ENCODE assay signal across 8 mouse cellular contexts in the genomic region with DNA sequence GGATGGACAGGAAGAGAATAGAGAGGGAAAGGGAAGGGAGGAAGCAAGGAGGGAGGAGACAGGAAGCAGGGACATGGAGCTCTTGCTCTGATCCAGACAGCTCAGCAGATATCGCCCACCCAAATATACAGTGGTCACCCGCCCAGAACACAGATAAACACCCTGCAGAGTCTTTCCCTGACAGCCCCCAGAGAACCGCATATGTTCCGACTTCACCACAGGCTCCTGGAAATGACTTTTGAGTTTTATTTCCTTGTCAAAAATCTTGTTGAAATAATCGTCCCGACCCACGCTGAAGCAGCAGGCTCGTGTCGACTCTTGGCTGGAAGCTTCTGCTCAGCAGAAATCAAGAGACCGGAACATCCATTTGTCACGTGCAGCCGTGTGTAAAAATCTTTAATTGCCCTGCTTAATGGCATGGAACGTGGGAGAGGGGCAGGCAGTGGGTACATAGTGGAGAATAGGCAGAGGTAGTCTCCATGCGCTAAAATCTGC.
A peak's percentile ranks its signal among the peaks of the same experiment; 100 is the strongest.
DNase-seq lines count a peak whose midpoint lies in the region; ATAC-seq lines count a peak whose summit lies in the region.

No protein-coding gene starts in this region.

- H3K4me1 ChIP-seq in heart, embryonic 14.5 days (ENCODE audit: control insufficient read depth in 2 of 2, insufficient read depth in 2 of 2, low read length in 2 of 2): peaks cover 0 to 4% of the 10 kb centered on the region in 2 experiments; a peak in 1 of 4 replicates
- peaks cover 46% of the 10 kb centered on the region for H3K4me1 ChIP-seq in hindbrain, embryonic 13.5 days (replicated peaks)
- H3K4me1 ChIP-seq in midbrain, embryonic 12.5 days: peaks cover 63% of the 10 kb centered on the region

- H3K4me3 ChIP-seq in heart, embryonic 14.5 days (ENCODE audit: control insufficient read depth in 1 of 2, insufficient read depth in 1 of 2, low read depth in 1 of 2, low read length in 2 of 2): no peak overlapping the region
- H3K4me3 ChIP-seq in hindbrain, embryonic 13.5 days: 0 out of 2 replicates have a peak overlapping the region, but pooled peaks have one; percentile 4
- H3K4me3 ChIP-seq in midbrain, embryonic 12.5 days: no peak overlapping the region

- peak overlapping the region; percentile 25; the same call in 1 of the 2 replicates for H3K4me2 ChIP-seq in heart, embryonic 14.5 days (ENCODE audit: low read length)
- peak overlapping the region; percentile 40 for H3K4me2 ChIP-seq in hindbrain, embryonic 13.5 days
- peak overlapping the region; percentile 44 for H3K4me2 ChIP-seq in midbrain, embryonic 12.5 days (replicated peaks)

- no peak overlapping the region for H3K9ac ChIP-seq in heart, embryonic 14.5 days (ENCODE audit: low read length)
- no peak overlapping the region; the same call in 1 of the 2 replicates for H3K9ac ChIP-seq in hindbrain, embryonic 13.5 days
- no peak overlapping the region; the same call in 1 of the 2 replicates for H3K9ac ChIP-seq in midbrain, embryonic 12.5 days (replicated peaks)

- no peaks in the 10 kb centered on the region for H3K27me3 ChIP-seq in heart, embryonic 14.5 days (ENCODE audit: control insufficient read depth, insufficient read depth, low read length)
- peaks cover 7% of the 10 kb centered on the region; the same call in 1 of the 2 replicates for H3K27me3 ChIP-seq in hindbrain, embryonic 13.5 days
- peaks cover 6% of the 10 kb centered on the region for H3K27me3 ChIP-seq in midbrain, embryonic 12.5 days

- WGBS in heart, embryonic 14.5 days: 63% methylated on average over 14 of the region's 14 CpGs
- WGBS in hindbrain, embryonic 13.5 days: 26% methylated on average over 14 of the region's 14 CpGs
- WGBS in midbrain, embryonic 12.5 days: 40% methylated on average over 14 of the region's 14 CpGs

- no peak overlapping the region for H3K27ac ChIP-seq in heart, embryonic 14.5 days (replicated peaks in 1 of 2; ENCODE audit: control insufficient read depth in 1 of 2, insufficient read depth in 1 of 2, low read depth in 2 of 2, low read length in 2 of 2)
- H3K27ac ChIP-seq in hindbrain, embryonic 13.5 days: peak overlapping the region; percentile 46
- H3K27ac ChIP-seq in midbrain, embryonic 12.5 days (replicated peaks): peak overlapping the region; percentile 77

- no peaks in the 10 kb centered on the region for H3K9me3 ChIP-seq in heart, embryonic 14.5 days (ENCODE audit: control insufficient read depth, low read length)
- no peaks in the 10 kb centered on the region for H3K9me3 ChIP-seq in hindbrain, embryonic 13.5 days
- no peaks in the 10 kb centered on the region for H3K9me3 ChIP-seq in midbrain, embryonic 12.5 days

- no peak for DNase-seq in heart, adult 8-10 months (ENCODE audit: low spot score)
- peak; percentile 49 to 53 for DNase-seq in cerebellum, postnatal 14 days
- no peak for DNase-seq in layer of hippocampus, adult 8-10 months (ENCODE audit: low spot score in 2 of 2)
- DNase-seq in B cell, adult 2 months: no peak

- no peak for ATAC-seq in heart, embryonic 14.5 days (ENCODE audit: insufficient number of reproducible peaks, insufficient read depth, low FRiP score, low read depth)
- 0 out of 2 replicates have a peak, but pooled peaks have one; percentile 27 for ATAC-seq in hindbrain, embryonic 13.5 days (ENCODE audit: low FRiP score)
- ATAC-seq in midbrain, embryonic 12.5 days (ENCODE audit: low FRiP score, low read depth): no peak
- no peak for ATAC-seq in CD4-positive, CD25-positive, alpha-beta regulatory T cell, adult 4 months

- no peaks in the 10 kb centered on the region for H3K36me3 ChIP-seq in heart, embryonic 14.5 days (ENCODE audit: control insufficient read depth, insufficient read depth, low read length)
- H3K36me3 ChIP-seq in hindbrain, embryonic 13.5 days: no peaks in the 10 kb centered on the region
- H3K36me3 ChIP-seq in midbrain, embryonic 12.5 days: no peaks in the 10 kb centered on the region

Comparison
In these comparisons a context has a peak if more than half of its experiments do, and no peak if none do; other contexts are left out.
1. H3K27ac ChIP-seq: peak in hindbrain, embryonic 13.5 days (single experiment) and midbrain, embryonic 12.5 days (single experiment); none in heart, embryonic 14.5 days (0 of 2).
2. DNase-seq: peak in cerebellum, postnatal 14 days (2 of 2); none in heart, adult 8-10 months (single experiment), layer of hippocampus, adult 8-10 months (0 of 2) and B cell, adult 2 months (0 of 2).
3. Peak in every context shown above with its lines, with median percentiles within 50 percentile points of each other: H3K4me2 ChIP-seq.